Mouse (Mus musculus) cerebellum, postnatal 36 days (tissue): ENCODE measurements around the gene Rnft2.

Source experiments
- DNase-seq, 2 experiments: peaks; one replicate each; pipeline ENCODE4 v3.0.0; 2021 to 2022; ENCODE audit warnings: mixed read lengths in 2 of 2

Rnft2 gene

GRCm38 (mm10) chr5:118244606-118245443, at the start of gene Rnft2, which contains the start of gene 2410131K14Rik:
Rnft2 (minus strand) TSS chr5:118245116.
2410131K14Rik (plus strand) TSS chr5:118245227.
- DNase-seq = peak; percentile 100

- DNase-seq = peak; percentile 57 to 73
These were observed 49.4 kb upstream of the Rnft2 start for GRCm38 (mm10) chr5:118294086-118294864.

DNA sequence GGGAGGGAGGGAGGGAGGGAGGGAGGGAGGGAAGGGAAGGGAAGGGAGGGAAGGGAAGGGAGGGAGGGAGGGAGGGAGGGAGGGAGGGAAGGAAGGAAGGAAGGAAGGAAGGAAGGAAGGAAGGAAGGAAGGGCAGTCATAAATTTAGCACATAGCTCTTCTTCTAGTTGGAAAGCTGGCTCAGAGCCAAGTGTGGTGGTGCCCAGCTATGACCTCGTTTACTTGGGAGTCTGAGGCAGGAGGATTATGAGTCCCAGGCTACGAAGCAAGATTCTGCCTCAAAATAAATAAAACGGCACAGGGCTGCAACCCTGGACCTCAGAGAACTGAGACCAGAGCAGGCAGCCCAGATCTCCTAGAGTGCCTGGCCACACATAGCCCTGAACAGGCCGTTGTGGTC, 47.6 kb upstream of the Rnft2 start:
- no peak for DNase-seq

DNA sequence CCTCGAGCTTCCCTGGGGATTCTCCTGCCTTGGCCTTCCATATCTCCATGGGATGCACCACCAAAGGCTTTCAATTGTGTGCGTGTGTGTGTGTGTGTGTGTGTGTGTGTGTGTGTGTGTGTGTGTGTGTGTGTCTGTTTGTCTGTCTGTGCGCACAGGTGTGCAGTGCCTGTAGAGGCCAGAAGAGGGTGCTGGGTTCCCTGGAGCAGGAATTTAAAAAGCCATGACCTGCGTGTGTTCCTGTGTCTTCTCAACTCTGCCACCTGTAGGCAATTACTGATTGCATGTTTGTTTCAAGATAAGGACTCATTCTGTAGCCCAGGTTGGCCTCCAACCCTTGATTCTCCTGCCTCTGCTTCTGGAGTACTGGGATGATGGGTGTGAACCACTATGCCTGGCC, 46.5 kb upstream of the Rnft2 start:
- no peak for DNase-seq

GRCm38 (mm10) chr5:118277741-118278495, 33.0 kb upstream of the Rnft2 start:
- DNase-seq = no peak

DNA sequence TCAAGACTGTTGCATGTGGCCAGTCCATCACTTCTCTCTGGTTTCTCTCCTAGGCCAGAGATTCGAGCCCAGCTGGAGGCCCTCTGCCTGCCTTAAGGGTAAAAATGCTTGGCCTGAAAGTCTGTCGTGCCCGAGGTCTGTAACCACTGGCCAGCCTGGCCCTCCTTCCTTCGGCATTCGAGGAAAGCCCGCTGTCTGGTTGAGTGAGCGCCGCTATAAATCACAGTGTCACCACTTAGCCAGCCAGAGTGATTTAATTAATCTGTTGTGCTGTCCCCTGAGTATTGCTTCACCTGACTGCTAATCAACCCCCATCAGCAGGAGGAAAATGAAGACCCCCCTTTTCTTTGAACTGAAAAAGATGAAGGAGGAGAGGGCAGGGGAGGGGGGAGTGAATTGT, 31.8 kb upstream of the Rnft2 start:
- DNase-seq = no peak

GRCm38 (mm10) chr5:118276281-118276680, 31.4 kb upstream of the Rnft2 start:
- DNase-seq = no peak

GRCm38 (mm10) chr5:118274546-118274945, 29.6 kb upstream of the Rnft2 start:
- no peak for DNase-seq

GRCm38 (mm10) chr5:118273446-118273845, 28.5 kb upstream of the Rnft2 start:
- no peak for DNase-seq

DNA sequence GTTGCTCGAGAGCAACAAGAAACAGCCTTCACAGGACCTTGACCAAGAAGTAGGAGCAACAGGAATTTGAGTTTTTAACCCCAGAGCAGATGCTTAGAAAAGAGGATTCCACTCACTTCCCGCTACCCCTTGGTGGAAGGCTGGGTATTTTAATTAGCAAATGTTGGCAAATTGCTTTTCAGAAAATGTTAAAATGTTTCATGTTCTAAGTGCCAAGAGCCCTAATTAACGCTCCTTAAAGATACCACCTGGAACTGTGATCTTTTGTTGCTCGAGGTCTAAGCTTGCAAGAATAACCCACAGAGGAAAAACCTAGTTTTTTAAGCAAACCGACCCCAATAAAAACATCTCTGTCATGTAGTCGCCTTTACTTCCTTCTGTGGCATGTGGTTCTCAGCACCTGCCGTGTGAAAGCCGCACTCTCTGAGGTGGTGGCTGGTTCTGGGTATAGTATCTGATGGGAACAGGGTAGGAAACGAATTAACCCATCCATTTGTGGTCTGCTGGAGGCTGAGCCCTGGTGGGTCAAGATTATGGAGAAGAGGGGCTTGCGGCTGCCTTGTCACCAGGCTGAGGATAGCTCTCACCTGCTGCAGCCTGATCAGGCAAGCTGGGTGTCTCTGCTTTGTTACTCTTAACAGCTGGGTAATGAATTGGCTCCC, 26.7 kb upstream of the Rnft2 start:
- no peak for DNase-seq

DNA sequence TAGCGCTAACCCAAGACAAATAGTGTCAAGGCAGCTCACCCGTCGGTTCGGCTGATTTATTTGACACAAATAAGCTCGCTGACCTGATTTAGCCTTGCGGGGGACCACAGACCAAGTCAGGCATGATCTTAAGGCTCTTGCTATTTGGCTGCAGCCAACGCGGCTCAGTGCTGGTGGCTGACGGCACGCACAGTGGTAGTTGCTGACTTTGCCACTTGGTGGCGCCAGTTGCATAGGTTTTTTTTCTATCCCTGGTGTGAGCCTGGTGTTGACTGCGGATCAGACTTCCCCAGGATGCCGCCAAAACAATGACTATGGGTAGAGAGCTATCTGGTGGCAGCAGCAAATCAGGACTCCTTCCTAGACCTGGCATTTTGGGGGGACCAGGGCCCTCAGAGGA, 24.1 kb upstream of the Rnft2 start:
- peak; percentile 92 to 96 for DNase-seq

- no peak for DNase-seq
These were observed 21.4 kb upstream of the Rnft2 start for GRCm38 (mm10) chr5:118266309-118266708.

DNA sequence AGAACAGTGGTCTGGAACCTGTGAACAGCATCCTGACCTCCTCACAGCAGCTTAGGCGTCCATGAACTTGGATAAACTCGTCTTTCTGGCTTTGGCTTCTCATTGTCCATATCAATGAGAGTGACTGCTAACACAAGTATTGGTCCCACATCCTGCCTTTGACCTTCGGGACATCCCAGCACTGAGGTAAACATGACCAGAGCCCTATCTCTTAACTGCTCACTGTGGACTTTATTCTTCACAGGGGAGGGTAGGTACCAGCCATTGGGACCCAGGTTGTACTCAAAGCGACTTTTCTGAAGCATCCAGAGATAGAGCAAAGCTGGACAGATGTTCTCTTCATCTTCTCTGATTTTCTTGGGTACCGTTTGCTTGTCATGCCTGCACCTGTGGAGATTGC, 20.4 kb upstream of the Rnft2 start:
- DNase-seq = no peak

GRCm38 (mm10) chr5:118264279-118264678, 19.4 kb upstream of the Rnft2 start:
- no peak for DNase-seq

- no peak for DNase-seq
These were observed 17.5 kb upstream of the Rnft2 start for GRCm38 (mm10) chr5:118262418-118262817.

DNA sequence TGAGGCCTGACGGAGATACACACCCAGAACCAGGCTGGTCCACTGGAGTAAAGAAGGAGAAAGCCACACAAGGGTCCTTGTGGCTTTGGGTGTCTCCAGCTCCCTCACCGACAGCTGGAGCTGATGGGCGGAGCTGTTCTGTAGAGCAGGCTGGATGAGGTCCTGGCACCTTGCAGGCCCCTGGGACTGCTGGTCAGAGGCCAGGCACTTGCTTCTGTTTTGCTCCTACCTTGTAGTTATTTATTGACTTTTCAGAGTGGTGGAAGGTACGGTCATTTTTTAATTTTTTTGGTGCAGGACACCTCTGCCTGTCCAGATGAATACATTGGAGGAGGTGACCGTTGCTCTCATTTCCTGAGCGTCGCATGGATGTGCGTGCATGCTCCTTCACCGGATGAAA, 16.3 kb upstream of the Rnft2 start:
- no peak for DNase-seq

DNA sequence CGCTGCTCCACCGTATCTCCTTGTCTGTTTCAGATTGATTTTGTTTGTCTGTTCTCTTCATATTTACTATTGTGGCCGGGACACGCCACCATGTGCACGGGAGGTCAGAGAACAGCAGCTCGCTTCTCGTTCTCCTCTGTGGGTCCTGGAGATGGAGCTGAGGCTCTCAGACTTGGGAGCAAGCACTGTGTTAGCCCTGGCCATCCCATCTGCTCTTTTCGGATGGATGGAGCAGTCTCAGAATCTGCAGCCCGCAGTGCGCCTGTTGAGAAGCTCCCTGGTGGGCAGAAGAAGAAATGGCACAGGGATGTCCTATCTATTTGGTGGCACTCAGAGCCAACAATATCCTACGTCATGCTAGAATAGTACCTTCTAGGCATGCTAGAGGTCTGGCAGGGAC, 15.7 kb upstream of the Rnft2 start:
- peak; percentile 50 to 51 for DNase-seq

- no peak for DNase-seq
These were observed 15.1 kb upstream of the Rnft2 start for GRCm38 (mm10) chr5:118260055-118260454.

GRCm38 (mm10) chr5:118259636-118260035, 14.7 kb upstream of the Rnft2 start:
- no peak for DNase-seq

DNA sequence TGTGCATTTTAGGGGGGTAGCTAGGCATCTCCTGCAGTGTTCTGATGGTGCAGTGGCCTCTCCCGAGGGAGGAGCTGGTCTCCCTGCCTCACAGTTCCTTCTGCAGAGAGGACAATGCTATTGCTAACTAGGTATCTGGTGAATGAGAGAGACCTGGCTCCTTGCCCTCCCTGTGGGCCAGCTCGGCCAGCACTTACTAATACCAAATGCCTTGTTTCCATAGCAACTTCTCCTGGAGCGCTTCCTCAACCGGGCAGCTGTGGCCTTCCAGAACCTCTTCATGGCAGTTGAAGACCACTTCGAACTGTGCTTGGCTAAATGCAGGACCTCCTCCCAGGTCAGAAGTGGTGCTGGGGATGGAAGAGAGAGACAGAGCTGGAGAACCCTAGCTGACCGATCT, 14.2 kb upstream of the Rnft2 start:
- DNase-seq = peak; percentile 63 to 66

DNA sequence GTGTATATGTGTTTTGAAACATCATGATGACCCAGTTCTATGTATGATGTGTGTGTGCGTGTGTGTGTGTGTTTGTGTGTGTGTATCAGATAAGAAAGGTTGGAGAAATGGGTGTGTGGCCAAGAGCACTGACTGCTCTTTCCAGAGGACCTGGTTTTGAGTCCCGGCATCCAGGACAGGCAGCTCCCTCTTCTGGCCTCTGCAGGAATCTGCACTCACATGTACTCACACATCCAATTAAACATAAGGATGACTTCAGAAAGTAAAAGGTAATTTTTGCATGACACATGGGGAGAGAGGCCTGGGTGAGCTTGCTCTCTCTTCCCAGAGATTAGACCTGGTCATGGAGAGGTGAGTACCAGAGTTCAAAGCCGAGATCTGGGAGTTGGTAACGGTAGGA, 12.1 kb upstream of the Rnft2 start:
- DNase-seq = no peak

DNA sequence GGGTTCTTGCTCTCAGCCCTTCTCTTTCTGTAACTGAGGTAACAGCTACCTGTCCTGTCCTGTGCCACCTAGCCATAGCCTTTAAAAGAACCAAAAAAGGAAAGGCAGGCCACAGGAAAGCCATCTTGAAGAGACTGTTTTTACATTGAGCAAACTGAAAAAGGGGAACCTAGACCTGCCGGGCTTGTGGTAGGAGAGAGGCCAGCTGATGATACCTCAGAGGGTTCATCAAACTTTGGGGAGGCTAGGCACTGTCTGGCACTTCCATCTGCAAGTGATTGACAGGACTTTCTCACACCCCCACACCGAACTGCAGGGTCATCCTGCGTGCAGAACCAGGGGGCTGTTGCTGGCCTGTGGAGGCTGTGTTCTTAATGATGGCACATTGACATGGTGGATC, 8.6 kb upstream of the Rnft2 start:
- DNase-seq = no peak

DNA sequence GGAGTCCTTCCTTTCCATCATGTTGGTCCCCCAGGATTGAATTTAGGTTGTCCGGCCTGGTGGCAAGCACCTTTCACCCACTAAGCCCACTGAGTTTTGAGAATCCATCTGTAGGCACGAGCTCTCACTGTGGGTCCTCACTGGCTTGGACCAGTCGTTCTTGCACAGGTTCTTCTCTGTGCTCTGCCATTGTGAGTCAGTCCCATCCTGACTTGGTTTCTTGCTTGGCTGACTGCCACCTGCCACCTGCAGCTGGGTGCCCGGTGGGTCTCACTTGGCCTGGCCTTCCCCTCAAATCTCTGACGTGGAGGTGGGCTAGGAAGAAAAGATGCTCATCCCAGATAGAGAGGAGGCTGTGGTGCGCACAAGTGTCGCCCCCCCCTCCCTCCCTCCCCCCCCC, 6.1 kb upstream of the Rnft2 start:
- DNase-seq = no peak
